Mouse (Mus musculus): ENCODE results near the gene Polr3g. TPM values are rescaled to one million over a fixed set of nuclear protein-coding genes. Genes with fewer than 3 reads are reported as not detected.

Polr3g gene
- 14.1 and 14.9 TPM in 2 replicates for polyA plus RNA-seq (2015; fragmentation: Nextera tagmentation; extraction: Ambion mirVana)

GRCm38 (mm10) chr13:81710775-81711545 lies at the start of gene Polr3g, which contains the start of gene Mblac2:
Gene Polr3g (minus strand): TSS chr13:81711013.
Gene Mblac2 (plus strand): TSS chr13:81711341.
- WGBS: under 1% methylated on average over 61 of the region's 61 CpGs
- ATAC-seq (replicated peaks; ENCODE audit: extremely low read depth, insufficient read depth, low FRiP score): peak; percentile 94
- H3K4me3 ChIP-seq (ENCODE audit: low read length): peak within 1 kb of the TSS; percentile 95
- no peaks in the 10 kb centered on the region for H3K27me3 ChIP-seq (ENCODE audit: control insufficient read depth, insufficient read depth, low read length)
- H3K4me1 ChIP-seq (ENCODE audit: control insufficient read depth, insufficient read depth, low read length): peaks cover 15% of the 10 kb centered on the region
- peak within 1 kb of the TSS; percentile 99 for H3K4me2 ChIP-seq (ENCODE audit: low read depth, low read length)
- H3K27ac ChIP-seq (ENCODE audit: low read length): peak within 1 kb of the TSS; percentile 91
- H3K36me3 ChIP-seq (ENCODE audit: control insufficient read depth, insufficient read depth): no peaks in the 10 kb centered on the region
- H3K9me3 ChIP-seq (replicated peaks; ENCODE audit: control insufficient read depth, low read length): no peaks in the 10 kb centered on the region
- peak within 1 kb of the TSS; percentile 86 for H3K9ac ChIP-seq (ENCODE audit: low read length)

GRCm38 (mm10) chr13:81760379-81760778 lies 49.6 kb upstream of the Polr3g start:
- ATAC-seq (replicated peaks; ENCODE audit: extremely low read depth, insufficient read depth, low FRiP score): no peak
- 24% methylated on average over 3 of the region's 3 CpGs for WGBS
- H3K4me1 ChIP-seq (ENCODE audit: control insufficient read depth, insufficient read depth, low read length): no peaks in the 10 kb centered on the region
- H3K9me3 ChIP-seq (replicated peaks; ENCODE audit: control insufficient read depth, low read length): peaks cover 2% of the 10 kb centered on the region; the same call in 1 of the 2 replicates
- H3K4me3 ChIP-seq (ENCODE audit: low read length): no peak overlapping the region
- no peaks in the 10 kb centered on the region for H3K27me3 ChIP-seq (ENCODE audit: control insufficient read depth, insufficient read depth, low read length)
- no peak overlapping the region for H3K4me2 ChIP-seq (ENCODE audit: low read depth, low read length)
- no peak overlapping the region for H3K27ac ChIP-seq (ENCODE audit: low read length)
- H3K9ac ChIP-seq (ENCODE audit: low read length): no peak overlapping the region
- H3K36me3 ChIP-seq (ENCODE audit: control insufficient read depth, insufficient read depth): no peaks in the 10 kb centered on the region

- Histone ChIP-seq H3K27ac (ENCODE audit: low read length) (no peak overlapping the region), H3K36me3 (ENCODE audit: control insufficient read depth, insufficient read depth) (no peaks in the 10 kb centered on the region), H3K9ac (ENCODE audit: low read length) (no peak overlapping the region), H3K4me1 (ENCODE audit: control insufficient read depth, insufficient read depth, low read length) (peaks cover 3% of the 10 kb centered on the region; the same call in 1 of the 2 replicates), H3K4me2 (ENCODE audit: low read depth, low read length) (no peak overlapping the region), H3K4me3 (ENCODE audit: low read length) (no peak overlapping the region), H3K27me3 (ENCODE audit: control insufficient read depth, insufficient read depth, low read length) (no peaks in the 10 kb centered on the region), H3K9me3 (replicated peaks; ENCODE audit: control insufficient read depth, low read length) (peaks cover 3% of the 10 kb centered on the region; the same call in 1 of the 2 replicates)
- WGBS: 62% methylated on average over 5 of the region's 5 CpGs
- ATAC-seq (replicated peaks; ENCODE audit: extremely low read depth, insufficient read depth, low FRiP score): no peak
Measured at GRCm38 (mm10) chr13:81757058-81757660, 46.3 kb upstream of the Polr3g start.

- H3K4me1 ChIP-seq (ENCODE audit: control insufficient read depth, insufficient read depth, low read length): peaks cover 3% of the 10 kb centered on the region; the same call in 1 of the 2 replicates
- H3K27ac ChIP-seq (ENCODE audit: low read length): no peak overlapping the region
- no peaks in the 10 kb centered on the region for H3K27me3 ChIP-seq (ENCODE audit: control insufficient read depth, insufficient read depth, low read length)
- no peak overlapping the region for H3K4me3 ChIP-seq (ENCODE audit: low read length)
- no peak overlapping the region for H3K4me2 ChIP-seq (ENCODE audit: low read depth, low read length)
- no peak for ATAC-seq (replicated peaks; ENCODE audit: extremely low read depth, insufficient read depth, low FRiP score)
- H3K36me3 ChIP-seq (ENCODE audit: control insufficient read depth, insufficient read depth): no peaks in the 10 kb centered on the region
- H3K9ac ChIP-seq (ENCODE audit: low read length): no peak overlapping the region
- WGBS: 90% methylated on average over 1 of the region's 1 CpGs
- H3K9me3 ChIP-seq (replicated peaks; ENCODE audit: control insufficient read depth, low read length): peaks cover 3% of the 10 kb centered on the region; the same call in 1 of the 2 replicates
Measured at GRCm38 (mm10) chr13:81755324-81755723, 44.5 kb upstream of the Polr3g start.

GRCm38 (mm10) chr13:81754878-81755277 lies 44.1 kb upstream of the Polr3g start:
- peak; percentile 58; the same call in 1 of the 2 replicates for ATAC-seq (replicated peaks; ENCODE audit: extremely low read depth, insufficient read depth, low FRiP score)
- Histone ChIP-seq H3K4me3 (ENCODE audit: low read length) (no peak overlapping the region), H3K4me1 (ENCODE audit: control insufficient read depth, insufficient read depth, low read length) (peaks cover 3% of the 10 kb centered on the region; the same call in 1 of the 2 replicates), H3K4me2 (ENCODE audit: low read depth, low read length) (no peak overlapping the region), H3K9ac (ENCODE audit: low read length) (no peak overlapping the region), H3K9me3 (replicated peaks; ENCODE audit: control insufficient read depth, low read length) (peaks cover 3% of the 10 kb centered on the region; the same call in 1 of the 2 replicates), H3K36me3 (ENCODE audit: control insufficient read depth, insufficient read depth) (no peaks in the 10 kb centered on the region), H3K27me3 (ENCODE audit: control insufficient read depth, insufficient read depth, low read length) (no peaks in the 10 kb centered on the region), H3K27ac (ENCODE audit: low read length) (no peak overlapping the region; the same call in 1 of the 2 replicates)

- H3K4me3 ChIP-seq (ENCODE audit: low read length): no peak overlapping the region
- H3K27ac ChIP-seq (ENCODE audit: low read length): no peak overlapping the region
- no peaks in the 10 kb centered on the region; the same call in 1 of the 2 replicates for H3K9me3 ChIP-seq (replicated peaks; ENCODE audit: control insufficient read depth, low read length)
- H3K9ac ChIP-seq (ENCODE audit: low read length): no peak overlapping the region
- WGBS: 44% methylated on average over 2 of the region's 2 CpGs
- no peak overlapping the region for H3K4me2 ChIP-seq (ENCODE audit: low read depth, low read length)
- no peaks in the 10 kb centered on the region for H3K27me3 ChIP-seq (ENCODE audit: control insufficient read depth, insufficient read depth, low read length)
- no peaks in the 10 kb centered on the region for H3K36me3 ChIP-seq (ENCODE audit: control insufficient read depth, insufficient read depth)
- H3K4me1 ChIP-seq (ENCODE audit: control insufficient read depth, insufficient read depth, low read length): no peaks in the 10 kb centered on the region
- ATAC-seq (replicated peaks; ENCODE audit: extremely low read depth, insufficient read depth, low FRiP score): no peak
Measured at GRCm38 (mm10) chr13:81744092-81744396, 33.2 kb upstream of the Polr3g start.

- Histone ChIP-seq H3K9me3 (replicated peaks; ENCODE audit: control insufficient read depth, low read length) (no peaks in the 10 kb centered on the region; the same call in 1 of the 2 replicates), H3K27ac (ENCODE audit: low read length) (no peak overlapping the region), H3K4me3 (ENCODE audit: low read length) (no peak overlapping the region), H3K4me2 (ENCODE audit: low read depth, low read length) (no peak overlapping the region), H3K36me3 (ENCODE audit: control insufficient read depth, insufficient read depth) (no peaks in the 10 kb centered on the region), H3K4me1 (ENCODE audit: control insufficient read depth, insufficient read depth, low read length) (no peaks in the 10 kb centered on the region), H3K9ac (ENCODE audit: low read length) (no peak overlapping the region), H3K27me3 (ENCODE audit: control insufficient read depth, insufficient read depth, low read length) (no peaks in the 10 kb centered on the region)
- 47% methylated on average over 10 of the region's 10 CpGs for WGBS
- ATAC-seq (replicated peaks; ENCODE audit: extremely low read depth, insufficient read depth, low FRiP score): no peak
Measured at GRCm38 (mm10) chr13:81743391-81744091, 32.7 kb upstream of the Polr3g start.

- Histone ChIP-seq H3K4me1 (ENCODE audit: control insufficient read depth, insufficient read depth, low read length) (no peaks in the 10 kb centered on the region), H3K36me3 (ENCODE audit: control insufficient read depth, insufficient read depth) (no peaks in the 10 kb centered on the region), H3K27me3 (ENCODE audit: control insufficient read depth, insufficient read depth, low read length) (no peaks in the 10 kb centered on the region), H3K9ac (ENCODE audit: low read length) (no peak overlapping the region), H3K27ac (ENCODE audit: low read length) (no peak overlapping the region), H3K4me3 (ENCODE audit: low read length) (no peak overlapping the region), H3K9me3 (replicated peaks; ENCODE audit: control insufficient read depth, low read length) (no peaks in the 10 kb centered on the region; the same call in 1 of the 2 replicates), H3K4me2 (ENCODE audit: low read depth, low read length) (no peak overlapping the region)
- no peak for ATAC-seq (replicated peaks; ENCODE audit: extremely low read depth, insufficient read depth, low FRiP score)
- WGBS: 46% methylated on average over 3 of the region's 3 CpGs
Measured at GRCm38 (mm10) chr13:81740898-81741297, 30.1 kb upstream of the Polr3g start.
